Mouse (Mus musculus) cortical plate, adult 2 months (tissue): ENCODE data around the gene Tmem211.

Experiments used
- CTCF ChIP-seq: fragments of 200-500 bp; IDR thresholded peaks from 2 replicates; pipeline ENCODE4 v1.5.1; 2011; ENCODE audit warnings: mild to moderate bottlenecking, control low read depth, low read length; ENCODE audit not compliant: insufficient read depth; ENCODE audit errors: extremely low read depth
- POLR2A ChIP-seq: fragments of 200-500 bp; IDR thresholded peaks from 2 replicates; pipeline ENCODE4 v1.6.1; 2011; ENCODE audit warnings: mild to moderate bottlenecking, low read length, control low read depth; ENCODE audit not compliant: insufficient read depth; ENCODE audit errors: extremely low read depth

DNA sequence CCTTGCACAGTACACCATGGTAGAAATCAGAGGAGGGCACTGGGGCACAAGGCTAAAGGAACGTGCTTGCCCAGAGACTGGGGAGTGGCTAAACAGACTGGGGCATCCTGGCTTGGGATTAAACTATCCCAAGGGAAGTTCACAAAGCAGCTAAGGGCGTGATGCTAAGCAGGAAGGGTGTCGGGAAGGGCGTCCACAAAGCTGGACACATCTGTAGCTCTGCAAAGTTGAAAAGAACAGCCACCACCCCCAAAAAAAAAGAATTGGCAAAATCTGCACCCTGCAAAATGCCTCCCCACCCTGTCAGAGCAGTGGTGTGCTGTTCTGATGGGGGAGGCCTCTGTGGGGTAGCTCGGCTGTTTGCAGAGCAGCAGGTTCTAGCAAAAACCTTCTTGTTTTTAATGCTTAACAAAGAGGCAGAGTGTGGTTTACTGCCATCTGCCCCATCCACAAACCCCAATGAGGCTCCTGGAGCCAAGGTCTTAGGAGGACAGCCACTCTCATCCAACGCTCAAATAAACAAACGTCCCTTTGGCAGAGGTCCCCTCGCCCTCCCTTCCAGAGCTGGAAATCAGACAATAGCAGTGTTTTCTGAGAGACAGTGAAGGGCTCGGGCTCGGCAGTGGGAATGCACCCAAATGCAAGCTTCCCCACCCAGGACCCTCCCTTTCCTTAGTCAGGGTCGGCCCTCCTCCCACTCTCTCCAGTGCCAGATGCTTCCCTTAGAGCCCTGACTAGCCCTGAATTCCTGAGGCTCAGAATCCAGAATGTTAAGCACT lies 17.9 kb upstream of the Tmem211 start:
- TF ChIP-seq CTCF (no peak), POLR2A (no peak)
